Mouse (Mus musculus) urinary bladder, adult 18-20 months (tissue): ENCODE measurements at regions not wholly inside any gene's neighbourhood (a gene's known extent, or its start where the extent isn't known, plus 50 kb on each side); places are given as distances from the start of the nearest gene placed in this dataset.

Experiments used
- DNase-seq, 2 experiments: peaks; one replicate each; pipeline ENCODE4 v3.0.0; 2022; ENCODE audit warnings: low spot score in 2 of 2, mixed read lengths in 2 of 2

DNA sequence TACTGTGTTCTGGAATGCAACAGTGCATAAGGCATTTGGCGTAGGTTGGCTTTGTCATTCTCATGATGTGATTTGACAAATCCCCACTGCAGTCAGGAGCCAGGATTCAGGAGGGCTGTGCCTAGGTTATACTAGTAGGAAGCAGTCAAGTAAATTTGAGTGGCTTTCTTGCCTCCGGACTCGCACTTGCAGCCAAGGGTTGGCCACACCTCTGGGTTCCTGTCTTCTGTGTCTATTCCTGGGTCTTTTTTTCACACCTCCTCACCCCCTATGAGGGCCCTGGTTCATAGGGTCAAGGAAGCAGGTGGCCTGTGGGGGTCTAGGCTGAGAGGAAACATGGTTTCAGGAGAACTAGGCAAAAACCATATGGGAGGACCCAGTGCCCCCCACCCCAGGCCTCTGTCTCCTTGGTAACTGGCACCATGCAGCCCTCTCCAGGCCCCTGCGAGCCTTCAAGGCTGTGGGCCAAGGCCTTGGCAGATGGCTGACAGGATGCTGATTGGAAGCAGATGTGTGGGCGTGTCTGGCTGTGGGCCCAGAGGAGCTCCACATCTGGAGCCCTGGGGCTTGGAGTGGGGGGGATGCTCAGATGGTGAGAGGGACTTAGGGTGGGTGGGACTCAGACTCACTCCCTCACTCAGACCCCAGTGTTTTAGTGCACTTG is 195.7 kb downstream of the Rgs3 start:
- DNase-seq: no peak

DNA sequence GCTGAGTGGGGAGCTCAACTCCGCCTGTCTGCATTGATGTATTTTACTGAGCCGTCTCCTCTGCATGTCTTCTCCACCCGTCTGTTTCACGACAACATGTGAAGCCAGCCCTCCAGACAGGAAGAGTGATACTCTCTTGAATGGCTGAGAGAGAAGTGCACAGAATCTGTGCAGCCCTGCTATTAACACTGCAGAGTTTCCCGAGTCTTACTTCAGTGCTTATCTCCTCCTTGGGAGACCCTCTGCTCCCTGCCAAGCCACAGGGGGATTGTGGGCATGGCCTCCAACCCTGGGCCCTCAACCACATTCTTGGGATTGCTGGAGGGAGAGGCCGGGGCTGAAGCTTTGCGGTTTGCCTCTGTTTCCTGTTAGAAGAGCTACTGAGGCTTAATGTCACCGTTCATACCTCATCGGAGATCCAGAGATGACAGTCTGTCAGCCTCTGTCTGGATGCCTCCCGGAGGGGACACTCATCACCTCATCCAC is 197.1 kb downstream of the Rgs3 start:
- no peak for DNase-seq

DNA sequence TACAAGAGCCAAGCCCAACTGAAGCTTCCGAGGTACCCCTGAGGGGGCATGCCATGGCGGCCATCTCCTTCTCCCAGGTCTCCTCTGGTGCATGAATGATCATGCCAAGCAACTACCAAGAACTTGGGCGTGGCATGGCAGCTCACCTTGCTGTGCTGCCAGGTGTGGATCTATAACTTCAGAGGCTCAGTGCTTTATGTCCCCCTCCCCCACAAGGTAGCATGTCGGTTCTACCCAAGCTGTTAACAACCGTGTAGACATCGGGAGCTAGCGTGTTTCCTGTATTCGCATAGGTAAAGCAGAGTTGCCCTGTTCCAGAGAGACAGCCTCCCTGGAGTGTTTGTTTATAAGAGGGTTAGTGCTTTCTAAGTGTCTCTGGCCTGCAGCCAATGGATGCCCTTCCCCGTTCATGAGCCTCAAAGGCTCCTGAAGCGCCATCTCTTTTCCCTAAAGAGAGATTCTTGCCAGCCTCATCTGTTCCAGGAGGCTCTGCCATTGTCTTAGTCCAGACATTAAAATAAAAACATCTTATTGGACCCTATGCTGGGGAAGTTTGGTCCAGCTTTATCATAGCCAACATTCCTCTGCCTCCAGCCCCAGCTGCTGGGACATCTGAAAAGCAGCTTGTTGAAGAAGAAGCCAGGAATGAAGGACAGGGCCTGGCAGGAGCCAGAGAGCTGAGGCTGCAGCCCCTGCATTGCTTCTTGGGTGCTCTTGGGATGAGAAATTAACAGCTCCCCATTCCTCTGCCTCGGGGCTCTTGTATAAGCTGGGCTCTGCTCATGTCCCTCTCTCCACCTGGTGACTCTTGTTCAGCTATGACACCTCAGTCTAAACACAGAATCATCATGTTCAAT is 201.3 kb downstream of the Rgs3 start:
- no peak for DNase-seq

DNA sequence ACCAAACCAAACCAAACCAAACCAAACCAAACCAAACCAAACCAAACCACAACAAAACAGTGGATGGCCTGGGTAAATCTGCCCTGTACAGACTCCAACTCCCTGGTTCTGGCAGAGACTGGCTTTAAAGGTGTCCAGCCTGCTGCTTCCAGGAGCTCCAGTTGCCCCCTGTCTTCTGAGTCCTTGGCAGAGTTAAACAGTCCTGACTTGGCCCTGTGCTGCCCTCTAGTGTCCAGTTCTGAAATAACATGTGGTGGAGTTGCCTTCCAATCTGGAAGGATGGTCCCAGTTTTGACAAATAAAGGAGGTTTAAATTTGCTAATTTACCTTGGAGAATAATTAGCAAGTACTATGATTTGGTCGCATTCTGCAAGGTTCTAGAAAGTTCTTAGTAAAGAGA is 202.0 kb downstream of the Rgs3 start:
- peak; percentile 51 to 67 for DNase-seq

DNA sequence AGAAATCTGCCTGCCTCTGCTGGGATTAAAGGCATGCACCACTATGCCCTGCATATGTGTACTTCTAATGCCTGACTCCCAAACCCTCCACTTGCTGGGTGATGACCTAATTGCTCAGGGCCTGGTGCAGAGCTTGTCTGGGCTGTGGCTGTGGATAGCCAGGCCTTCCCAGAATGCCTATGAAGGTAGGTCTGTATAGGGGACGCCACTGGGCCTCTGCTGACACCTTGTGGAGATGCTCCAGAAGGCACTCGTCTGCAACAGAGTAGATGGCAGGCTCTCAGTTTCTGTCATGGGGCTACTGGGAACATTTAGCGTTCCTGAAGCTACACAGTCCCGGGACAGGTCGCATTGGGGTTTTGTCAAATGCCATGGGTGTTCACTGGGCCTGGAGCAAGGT is 201.4 kb upstream of the Zfp618 start:
- DNase-seq: peak; percentile 72 to 73

DNA sequence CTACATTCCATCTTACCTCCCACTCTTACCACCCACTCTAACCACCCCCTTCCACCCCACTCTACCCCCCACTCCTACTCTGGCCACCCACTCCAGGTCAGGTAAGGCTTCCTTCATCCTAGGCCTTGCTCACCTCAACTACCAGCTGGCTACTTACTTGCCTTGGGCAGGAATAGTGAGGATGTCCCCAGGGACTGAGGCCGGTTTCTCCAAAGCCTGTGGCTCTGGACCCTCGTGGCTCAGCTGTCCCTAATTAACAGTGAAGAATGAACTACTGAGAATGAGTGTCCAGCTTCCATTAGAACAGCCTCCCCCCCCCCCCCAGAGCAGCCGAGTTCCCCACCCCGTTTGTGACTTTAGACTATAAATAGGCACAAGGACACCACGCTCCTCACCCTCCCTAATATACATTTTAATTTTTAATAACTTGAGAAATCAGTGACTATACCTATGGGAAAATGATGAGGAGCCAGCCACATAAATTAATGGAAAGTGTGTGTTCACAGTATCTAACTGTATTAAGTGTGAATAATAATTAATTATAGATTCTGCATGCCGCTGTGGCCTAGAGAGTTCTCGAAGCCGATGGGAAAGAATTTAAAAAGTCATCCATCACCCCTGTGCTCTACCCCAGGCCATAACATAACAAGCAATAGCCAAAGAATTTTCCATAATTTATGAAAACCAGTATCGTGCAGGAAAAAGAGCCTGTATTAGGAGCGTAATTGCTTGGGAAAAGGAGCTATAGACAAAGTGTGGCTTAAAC is 195.7 kb upstream of the Zfp618 start:
- no peak for DNase-seq

DNA sequence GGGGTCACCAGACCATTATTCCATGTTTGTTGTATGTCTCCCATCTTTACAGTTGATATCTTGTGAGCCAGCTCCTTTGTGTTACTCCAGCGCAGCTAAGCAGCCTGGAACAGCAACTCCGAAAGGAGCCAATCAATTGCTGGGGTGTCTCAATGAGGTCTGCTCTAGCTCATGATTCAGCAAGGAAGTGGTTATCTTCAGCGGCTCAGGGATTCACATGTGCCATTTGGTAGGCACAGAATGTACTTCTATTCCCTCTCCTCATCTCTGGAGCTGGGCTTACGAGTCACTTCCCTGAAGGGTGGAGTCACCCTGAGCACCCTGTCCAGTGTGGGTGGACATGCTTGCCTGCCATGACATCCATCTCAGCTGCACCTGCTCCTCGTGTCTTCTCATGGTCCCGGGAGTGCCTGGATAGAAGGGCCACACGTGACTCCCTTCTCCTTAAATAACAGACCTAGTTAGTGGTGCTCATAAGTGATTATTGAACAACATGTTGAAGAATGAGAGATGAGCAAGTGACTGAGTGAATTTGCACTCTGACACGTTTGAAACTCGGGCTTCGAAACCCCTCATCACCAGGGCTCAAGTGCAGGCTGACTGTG is 190.3 kb upstream of the Zfp618 start:
- no peak for DNase-seq

DNA sequence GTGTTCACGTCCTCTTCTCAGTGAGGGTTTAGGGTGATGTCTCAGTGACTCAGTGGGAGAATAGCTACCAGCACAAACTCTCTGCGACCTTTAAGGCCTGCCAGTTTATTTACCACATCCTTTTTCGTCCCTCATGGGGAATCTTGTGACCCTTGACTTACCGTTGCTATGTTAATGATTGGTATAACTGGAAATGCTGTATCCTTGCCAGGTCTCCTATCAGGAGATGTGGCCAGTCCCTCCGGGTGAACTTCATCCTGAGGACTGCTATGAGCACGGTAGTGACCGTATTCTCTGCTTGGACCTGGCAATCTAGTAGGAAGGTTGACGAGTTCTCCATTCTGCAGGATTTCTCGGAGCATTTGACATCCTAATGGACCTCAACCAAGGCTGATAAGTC is 188.5 kb upstream of the Zfp618 start:
- no peak for DNase-seq

DNA sequence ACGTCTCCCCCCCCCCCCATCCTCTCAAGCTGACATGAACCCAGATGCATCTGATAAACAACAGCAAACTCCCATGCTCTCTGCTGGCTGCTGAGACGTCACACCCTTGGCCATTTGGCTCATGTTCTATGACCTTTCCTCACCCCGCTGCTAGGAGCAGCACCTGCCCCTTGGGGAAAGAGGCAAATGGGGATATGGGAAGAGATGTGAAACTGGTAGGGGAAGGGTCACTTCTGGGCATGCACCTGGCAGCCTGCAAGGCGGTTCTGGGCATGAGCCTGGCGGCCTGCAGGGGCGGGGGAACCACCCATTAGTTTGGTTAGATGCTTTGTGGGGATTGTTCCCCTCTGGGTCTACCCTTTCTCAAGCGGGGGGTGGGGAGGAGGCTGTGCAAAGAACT is 187.9 kb upstream of the Zfp618 start:
- no peak for DNase-seq

DNA sequence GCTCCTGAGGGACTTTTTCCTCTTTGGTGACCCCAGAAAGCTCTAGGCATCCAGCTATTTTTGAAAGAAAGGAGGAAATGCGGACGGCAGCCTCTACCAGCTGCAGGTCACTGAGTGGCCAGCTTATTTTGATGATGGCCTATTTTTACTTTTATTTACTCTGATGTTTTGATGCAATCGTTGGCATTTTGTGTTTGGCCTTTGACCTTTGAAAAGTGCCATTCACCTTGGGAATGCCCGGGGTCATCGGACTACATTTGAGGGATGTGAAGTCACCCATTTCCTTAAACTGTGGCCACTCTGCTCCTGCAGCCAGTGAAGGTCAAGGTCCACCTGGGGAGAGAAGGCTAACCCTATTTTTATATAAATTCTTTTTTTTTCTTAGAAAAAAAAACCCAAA is 186.8 kb upstream of the Zfp618 start:
- no peak for DNase-seq

DNA sequence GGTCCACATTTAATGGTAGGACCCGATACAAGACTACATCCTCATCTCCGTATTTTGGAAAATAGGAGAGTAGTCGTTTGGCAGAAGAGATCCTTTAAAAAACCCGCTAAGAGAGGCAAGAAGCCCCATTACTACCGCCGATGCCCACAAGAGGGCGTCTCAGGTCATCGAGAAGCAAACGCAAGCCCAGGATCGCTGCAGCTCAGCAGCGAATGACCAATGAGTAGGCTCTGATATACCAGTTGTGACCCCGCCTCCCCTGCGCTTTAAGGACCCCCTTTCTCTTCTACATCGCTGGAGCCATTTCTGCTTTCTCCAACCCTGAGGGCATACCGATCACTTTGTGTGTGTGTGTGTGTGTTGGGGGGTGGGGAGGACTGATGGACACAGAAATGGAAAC is 185.0 kb upstream of the Zfp618 start:
- peak; percentile 60 to 81 for DNase-seq

DNA sequence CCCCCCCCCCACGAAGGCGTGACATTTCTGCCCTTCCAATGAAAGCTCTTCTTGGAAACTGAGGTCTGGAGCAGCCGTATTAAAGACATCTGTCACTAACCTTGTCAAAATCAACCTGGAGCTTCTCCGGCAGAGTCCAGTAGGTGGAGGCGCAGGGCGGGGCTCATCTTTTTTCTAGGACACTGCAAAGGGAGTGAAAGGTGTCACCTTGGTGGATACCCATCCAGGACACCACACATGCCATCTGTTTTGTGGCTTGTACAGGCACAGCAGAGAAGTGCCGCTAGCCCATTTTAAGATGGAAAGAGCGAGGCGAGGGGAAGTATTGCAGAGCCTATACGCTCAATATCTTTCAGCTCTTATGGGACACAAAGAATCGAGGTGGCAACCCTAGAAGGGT is 184.5 kb upstream of the Zfp618 start:
- DNase-seq: no peak

DNA sequence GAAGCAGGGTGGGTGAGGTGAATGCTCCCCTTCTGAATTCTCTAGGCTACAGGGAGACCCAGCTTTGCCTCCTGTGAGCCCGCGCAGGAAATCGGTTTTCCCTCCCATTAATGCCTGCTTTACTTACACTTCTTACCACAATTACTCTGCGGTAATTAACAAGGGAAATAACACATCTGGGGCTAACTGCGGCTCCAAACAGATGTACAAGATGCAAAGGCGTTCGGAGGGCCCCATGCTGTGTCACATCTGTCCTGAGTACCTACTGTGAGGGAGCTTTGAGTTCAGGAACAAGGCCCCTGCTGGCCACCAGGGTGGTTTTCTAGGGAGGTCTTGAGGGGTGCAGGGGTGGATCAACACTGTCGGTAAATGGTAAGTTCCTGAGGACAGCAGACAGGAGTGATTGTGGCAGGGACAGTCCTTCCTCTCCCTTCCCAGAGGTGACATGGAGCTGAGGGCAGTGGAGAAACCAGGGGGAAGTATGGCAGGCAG is 184.0 kb upstream of the Zfp618 start:
- no peak for DNase-seq

DNA sequence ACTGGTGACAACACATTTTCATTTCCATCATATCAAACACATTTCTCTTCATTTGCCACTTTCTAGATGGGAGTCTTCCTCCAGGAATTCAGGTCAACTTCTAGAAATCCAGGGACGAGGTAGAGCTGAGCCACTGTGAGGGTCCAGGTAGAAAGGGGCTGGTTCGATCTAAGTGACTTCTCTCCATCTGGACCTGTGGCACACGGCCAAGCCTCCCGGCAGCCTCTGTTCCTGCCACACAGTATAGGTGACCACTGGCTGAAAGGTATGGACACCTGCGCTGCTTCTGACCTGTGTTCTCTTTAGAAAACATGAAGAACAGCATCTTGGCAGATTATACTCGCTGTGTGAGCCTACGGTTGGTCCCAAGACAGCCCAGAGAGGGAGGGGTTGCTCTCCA is 179.7 kb upstream of the Zfp618 start:
- no peak for DNase-seq

DNA sequence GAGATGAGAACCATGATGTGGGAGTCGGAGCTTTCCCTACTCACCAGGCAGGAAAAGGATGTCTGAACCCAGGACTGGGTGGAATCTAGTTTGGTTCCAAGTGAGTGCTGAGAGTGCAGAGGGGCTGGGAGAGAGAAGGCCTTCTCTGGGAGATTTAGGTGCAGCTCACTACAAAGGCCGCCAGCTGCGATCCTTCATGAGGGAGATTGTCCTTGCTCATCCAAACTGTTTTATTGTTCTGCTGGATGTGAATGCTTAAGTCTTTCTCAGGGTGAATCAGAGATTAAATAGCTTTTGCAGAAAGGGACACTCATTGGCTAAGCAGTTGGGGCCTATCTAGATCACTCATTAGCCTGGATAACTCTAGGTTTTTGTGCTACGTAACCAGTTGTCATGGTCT is 175.7 kb upstream of the Zfp618 start:
- DNase-seq: peak in 1 of 2 experiments; percentile 30

DNA sequence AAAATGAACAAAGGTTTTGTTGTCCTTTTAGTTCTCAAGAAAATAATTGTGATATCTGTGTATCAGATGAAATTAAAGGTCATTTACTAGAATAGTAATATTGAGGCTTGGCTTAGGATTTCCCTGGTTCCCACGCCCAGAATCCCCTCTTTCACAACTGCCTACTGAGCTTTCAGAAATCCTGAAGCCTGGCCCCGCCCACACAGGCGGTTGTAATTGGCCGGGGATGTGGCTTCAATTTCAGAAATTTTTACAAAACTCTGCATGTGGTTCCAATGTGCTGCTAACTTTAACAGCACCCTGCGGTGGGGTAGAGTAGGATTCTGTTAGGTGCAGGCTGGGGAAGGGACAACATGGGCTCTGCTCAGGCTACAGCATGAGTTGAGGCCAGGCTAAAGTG is 171.8 kb upstream of the Zfp618 start:
- DNase-seq: no peak

DNA sequence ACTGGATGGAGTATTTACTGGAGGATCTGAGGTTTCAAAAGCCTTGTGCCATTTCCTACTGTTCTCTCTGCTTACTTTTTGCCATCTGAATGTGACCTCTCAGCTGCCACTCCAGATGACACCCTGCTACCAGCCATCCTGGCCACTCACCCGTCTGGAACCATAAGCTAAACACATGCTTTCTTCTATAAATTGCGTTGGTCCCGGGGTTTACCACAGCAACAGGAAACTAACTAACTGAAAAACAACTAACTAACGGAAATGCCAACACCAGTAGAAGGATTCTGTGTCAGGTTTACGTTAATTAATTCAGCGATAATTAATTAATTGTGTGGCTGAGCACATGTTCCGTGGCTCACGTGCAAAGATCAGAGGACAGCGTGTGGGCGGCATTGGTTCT is 169.8 kb upstream of the Zfp618 start:
- no peak for DNase-seq

DNA sequence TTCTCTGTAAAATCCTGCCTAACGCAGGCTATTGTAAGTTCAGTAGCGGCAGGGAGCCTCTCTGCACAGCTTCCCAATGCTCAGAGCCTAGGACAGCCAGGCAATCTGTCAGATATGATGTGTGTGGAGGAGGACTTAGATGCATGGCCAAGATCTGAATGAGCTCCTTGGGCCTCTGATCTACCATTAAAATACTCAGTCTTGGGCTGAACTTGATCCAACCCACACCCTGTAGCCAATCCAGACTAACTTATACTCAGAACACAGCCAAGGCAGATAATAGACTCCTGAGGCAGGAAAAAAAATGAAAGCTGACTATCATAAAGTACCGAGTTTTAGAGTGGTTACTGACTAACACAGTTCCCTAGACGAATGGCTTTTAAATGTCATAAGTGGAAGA is 165.4 kb upstream of the Zfp618 start:
- DNase-seq: no peak

DNA sequence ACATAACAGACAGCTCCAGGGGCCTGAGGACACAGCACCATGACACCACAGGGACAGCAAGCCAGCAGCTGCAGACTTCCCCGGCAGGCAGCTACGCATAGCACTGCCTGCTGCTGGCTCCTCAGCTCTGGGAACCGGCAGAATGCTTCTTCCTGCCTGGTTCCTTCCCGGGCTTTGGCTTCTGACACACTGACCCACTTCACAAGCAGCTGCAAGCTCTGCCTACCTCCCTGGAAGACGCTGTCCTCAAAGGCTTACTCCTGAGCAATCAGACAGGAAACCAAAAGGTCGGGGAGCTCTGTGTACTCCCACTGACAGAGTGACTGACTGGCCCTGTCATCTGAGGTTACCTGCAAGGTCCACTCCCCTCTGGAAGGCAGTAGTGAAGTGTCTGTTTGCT is 159.5 kb upstream of the Zfp618 start:
- no peak for DNase-seq

DNA sequence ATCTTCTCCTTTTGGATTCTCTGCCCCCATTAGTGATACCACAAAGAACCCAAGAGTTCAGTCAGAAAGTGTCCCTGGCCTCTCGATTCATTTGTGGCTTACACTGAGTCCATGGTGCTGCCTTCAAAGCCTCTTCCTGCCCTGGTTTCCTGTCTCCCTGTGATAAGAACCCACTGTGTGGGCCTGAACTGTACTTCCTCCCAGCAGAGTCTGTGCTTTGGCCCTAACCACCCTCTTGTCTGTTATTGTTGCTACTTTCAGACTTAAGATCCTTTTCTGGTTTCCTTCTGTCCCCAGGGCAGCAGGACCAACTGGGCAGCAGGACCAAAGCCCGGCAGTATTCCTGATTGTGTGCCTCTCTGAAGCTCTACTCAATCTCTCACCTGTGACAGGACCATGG is 158.6 kb upstream of the Zfp618 start:
- no peak for DNase-seq

DNA sequence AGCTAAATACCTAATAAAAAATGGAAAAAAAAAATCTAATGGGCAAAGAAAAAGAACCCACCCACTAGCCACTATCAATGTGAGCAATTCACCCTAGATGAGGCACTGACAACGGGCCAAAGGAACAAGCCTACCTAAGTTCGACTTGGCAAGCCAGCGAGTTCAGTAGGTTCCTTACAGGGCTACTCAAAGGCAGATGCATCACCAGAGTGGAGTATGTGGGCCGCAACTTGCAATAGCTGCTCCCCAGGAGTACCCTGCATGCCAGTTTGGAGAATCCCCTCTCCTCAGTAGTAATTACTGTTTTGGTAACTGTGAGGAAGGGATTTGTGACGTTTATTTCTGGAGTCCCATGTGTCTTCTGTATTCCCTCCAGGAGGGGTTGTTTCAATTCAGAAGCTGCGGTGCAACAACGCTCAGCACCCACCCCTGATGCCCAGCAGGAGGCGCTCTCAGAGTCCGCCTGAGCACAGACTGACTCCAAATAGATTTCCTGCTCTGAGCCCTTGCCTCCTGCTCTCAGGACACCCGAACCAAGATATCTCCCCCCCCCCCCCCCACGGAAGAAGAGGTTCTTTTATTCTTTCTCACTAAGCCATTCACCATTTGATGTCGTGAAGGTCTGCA is 157.3 kb upstream of the Zfp618 start:
- no peak for DNase-seq

DNA sequence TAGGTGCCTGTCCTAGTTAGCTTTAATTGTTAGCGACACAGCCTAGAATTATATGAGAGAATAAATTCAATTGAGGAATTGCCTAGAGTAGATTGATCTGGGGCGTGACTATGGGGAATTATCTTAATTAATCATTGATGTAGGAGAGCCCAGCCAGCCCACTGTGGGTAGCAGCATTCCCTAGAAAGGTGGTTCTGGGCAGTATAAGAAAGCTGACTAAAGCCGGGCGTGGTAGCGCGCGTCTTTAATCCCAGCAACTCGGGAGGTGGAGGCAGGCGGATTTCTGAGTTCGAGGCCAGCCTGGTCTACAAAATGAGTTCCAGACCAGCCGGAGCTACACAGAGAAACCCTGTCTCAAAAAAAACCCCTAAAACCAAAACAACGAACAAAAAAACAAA is 156.8 kb upstream of the Zfp618 start:
- DNase-seq: no peak
